Mouse (Mus musculus): ENCODE data around the gene Slc25a12. TPM values are rescaled to one million over a fixed set of nuclear protein-coding genes. Genes with fewer than 3 reads are reported as not detected.

Gene Slc25a12
- total RNA-seq, 2 experiments from 2014 or later = 159 to 163 TPM

Other genes with a start within 250 kb of the Slc25a12 start
- 1 to 10 TPM; 1.5 to 1.7 TPM for gene Cybrd1, start 249.8 kb downstream of the Slc25a12 start, total RNA-seq (2021)
- 100 to 1,000 TPM; 115 to 142 TPM for gene Dync1i2, start 156.0 kb downstream of the Slc25a12 start, total RNA-seq (2021)
- gene Hat1, start 21.2 kb upstream of the Slc25a12 start, total RNA-seq (2021) = 10 to 100 TPM; 16.7 TPM
- gene Metap1d, start 85.5 kb upstream of the Slc25a12 start, total RNA-seq (2021) = 10 to 100 TPM; 12.3 to 19.6 TPM
- 10 to 100 TPM; 19.4 to 21.5 TPM for gene Dlx1, start 160.4 kb upstream of the Slc25a12 start, total RNA-seq (2021)
- gene Dlx2, start 179.0 kb upstream of the Slc25a12 start, total RNA-seq (2021) = 1 to 10 TPM; 6.0 to 6.4 TPM

Data from left cerebral cortex, postnatal 36 days (tissue).